Mouse (Mus musculus) liver, adult 2 months (tissue): ENCODE data around the gene Gm572.

Source experiments
- CTCF ChIP-seq: fragments of 200-500 bp; IDR thresholded peaks from 2 replicates; pipeline ENCODE4 v1.5.1; 2011; ENCODE audit warnings: low read depth, low read length, control low read depth
- POLR2A ChIP-seq: fragments of 200-500 bp; IDR thresholded peaks from 2 replicates; pipeline ENCODE4 v1.6.1; 2011; ENCODE audit warnings: low read length, control low read depth; ENCODE audit not compliant: insufficient read depth; ENCODE audit errors: extremely low read depth

- no peak for TF ChIP-seq CTCF
- no peak for TF ChIP-seq POLR2A
Measured at GRCm38 (mm10) chr4:148609805-148610204, 33.3 kb upstream of the Gm572 start.
